Mouse (Mus musculus) cerebellum, postnatal 10 days (tissue): ENCODE measurements at regions not wholly inside any gene's neighbourhood (a gene's known extent, or its start where the extent isn't known, plus 50 kb on each side); places are given as distances from the start of the nearest gene placed in this dataset.
"Not testable (repeated sequence)": the region's sequence is repeated elsewhere in the genome, so short reads cannot be mapped to it uniquely, and the experiment has no call there.

ENCODE experiments used
- DNase-seq, 2 experiments: peaks; one replicate each; pipeline ENCODE4 v3.0.0; 2021; ENCODE audit warnings: mixed read lengths in 2 of 2

- no peak for DNase-seq
Observed at GRCm38 (mm10) chrX:77307374-77307773, 203.4 kb upstream of the Tbl1x start.

- DNase-seq = peak; percentile 73 to 74
Observed at GRCm38 (mm10) chrX:77314384-77314783, 196.4 kb upstream of the Tbl1x start.

- no peak for DNase-seq
Observed at GRCm38 (mm10) chrX:77323644-77324043, 187.2 kb upstream of the Tbl1x start.

- no peak for DNase-seq
Observed at GRCm38 (mm10) chrX:77353181-77353580, 157.6 kb upstream of the Tbl1x start.

GRCm38 (mm10) chrX:77360551-77360950 lies 150.3 kb upstream of the Tbl1x start:
- no peak for DNase-seq

- peak in 1 of 2 experiments; percentile 13 for DNase-seq
Observed at GRCm38 (mm10) chrX:77361106-77361505, 149.7 kb upstream of the Tbl1x start.

- DNase-seq = no peak
Observed at GRCm38 (mm10) chrX:77363657-77364056, 147.2 kb upstream of the Tbl1x start.

GRCm38 (mm10) chrX:77367351-77367750 lies 143.5 kb upstream of the Tbl1x start:
- peak in 1 of 2 experiments; percentile 56 for DNase-seq

- DNase-seq = no peak
Observed at GRCm38 (mm10) chrX:77387271-77387670, 123.5 kb upstream of the Tbl1x start.

- DNase-seq = no peak
Observed at GRCm38 (mm10) chrX:77391760-77392446, 118.9 kb upstream of the Tbl1x start.

GRCm38 (mm10) chrX:77406896-77407295 lies 103.9 kb upstream of the Tbl1x start:
- no peak for DNase-seq

- no peak for DNase-seq
Observed at GRCm38 (mm10) chrX:77407925-77408324, 102.9 kb upstream of the Tbl1x start.

- peak; percentile 50 to 70 for DNase-seq
Observed at GRCm38 (mm10) chrX:77409370-77409769, 101.4 kb upstream of the Tbl1x start.

- DNase-seq = no peak
Observed at GRCm38 (mm10) chrX:77410812-77411211, 100.0 kb upstream of the Tbl1x start.

- DNase-seq = no peak
Observed at GRCm38 (mm10) chrX:77414156-77414555, 96.7 kb upstream of the Tbl1x start.

- peak in 1 of 2 experiments; percentile 11 for DNase-seq
Observed at GRCm38 (mm10) chrX:77417766-77418165, 93.0 kb upstream of the Tbl1x start.

GRCm38 (mm10) chrX:77422206-77422605 lies 88.6 kb upstream of the Tbl1x start:
- DNase-seq = no peak

GRCm38 (mm10) chrX:77424792-77425727 lies 85.8 kb upstream of the Tbl1x start:
- DNase-seq = no peak

- not testable (repeated sequence) for DNase-seq
Observed at GRCm38 (mm10) chrX:77425728-77426102, 85.1 kb upstream of the Tbl1x start.

GRCm38 (mm10) chrX:77426836-77427235 lies 84.0 kb upstream of the Tbl1x start:
- peak; percentile 43 to 50 for DNase-seq

- DNase-seq = peak; percentile 11 to 14
Observed at GRCm38 (mm10) chrX:77432001-77432565, 78.7 kb upstream of the Tbl1x start.

GRCm38 (mm10) chrX:77432846-77433810 lies 77.7 kb upstream of the Tbl1x start:
- DNase-seq = peak; percentile 98 to 99
